8 mouse cellular contexts compared by ENCODE assay signal in genomic region chr11:101316501-101316917, GRCm38 (mm10). TPM values are rescaled to one million over a fixed set of nuclear protein-coding genes. Genes with fewer than 3 reads are reported as not detected.
DNase-seq lines count a peak whose midpoint lies in the region; ATAC-seq lines count a peak whose summit lies in the region.

No protein-coding gene starts in this region.

- peak overlapping the region; percentile 97 for H3K9ac ChIP-seq in heart, embryonic 13.5 days
- H3K9ac ChIP-seq in kidney, embryonic 15.5 days, result peak overlapping the region; percentile 84

- peak overlapping the region; percentile 83 for H3K4me2 ChIP-seq in heart, embryonic 13.5 days
- H3K4me2 ChIP-seq in kidney, embryonic 15.5 days, result peak overlapping the region; percentile 92

- 2% methylated on average over 17 of the region's 17 CpGs for WGBS in heart, embryonic 13.5 days
- 1% methylated on average over 17 of the region's 17 CpGs for WGBS in kidney, embryonic 15.5 days

- no peaks in the 10 kb centered on the region for H3K27me3 ChIP-seq in heart, embryonic 13.5 days (replicated peaks)
- no peaks in the 10 kb centered on the region for H3K27me3 ChIP-seq in kidney, embryonic 15.5 days

- peaks cover 17% of the 10 kb centered on the region for H3K4me1 ChIP-seq in heart, embryonic 13.5 days
- peaks cover 18% of the 10 kb centered on the region for H3K4me1 ChIP-seq in kidney, embryonic 15.5 days

- peak overlapping the region; percentile 87 for H3K27ac ChIP-seq in heart, embryonic 13.5 days (replicated peaks)
- peak overlapping the region; percentile 87 for H3K27ac ChIP-seq in kidney, embryonic 15.5 days

- no peaks in the 10 kb centered on the region for H3K9me3 ChIP-seq in heart, embryonic 13.5 days
- no peaks in the 10 kb centered on the region for H3K9me3 ChIP-seq in kidney, embryonic 15.5 days (replicated peaks)

- peaks cover 38% of the 10 kb centered on the region for H3K36me3 ChIP-seq in heart, embryonic 13.5 days
- H3K36me3 ChIP-seq in kidney, embryonic 15.5 days, result peaks cover 41% of the 10 kb centered on the region

- peak overlapping the region; percentile 88 for H3K4me3 ChIP-seq in heart, embryonic 13.5 days
- peak overlapping the region; percentile 99 for H3K4me3 ChIP-seq in kidney, embryonic 15.5 days (replicated peaks)

- peak; percentile 52 for ATAC-seq in heart, embryonic 13.5 days (ENCODE audit: extremely low read depth, insufficient number of reproducible peaks, low FRiP score, low TSS enrichment)
- ATAC-seq in erythroid progenitor cell, adult 5-6 weeks (replicated peaks; ENCODE audit: low FRiP score, poor library complexity, severe bottlenecking), result peak; percentile 58
- ATAC-seq in kidney, embryonic 15.5 days (replicated peaks; ENCODE audit: low FRiP score), result peak; percentile 72

- DNase-seq in heart, adult 11 months, result no peak
- DNase-seq in Muller cell, postnatal 12 days (ENCODE audit: inconsistent ontology term), result peak; percentile 64
- DNase-seq in mesoderm, embryonic 11.5 days (ENCODE audit: low read depth, low spot score), result peak; percentile 26
- peak; percentile 67 for DNase-seq in testis, postnatal 10 days (ENCODE audit: low spot score)
- DNase-seq in ovary, adult 18-20 months (ENCODE audit: low spot score), result no peak

RNA-seq across cellular contexts. Expression of gene Psme3, which starts 0.5 kb away (rescaled TPM):
- 99.0 and 105 TPM in 2 replicates for polyA plus RNA-seq in heart, embryonic 13.5 days (2015; fragmentation: Nextera tagmentation; extraction: Ambion mirVana)
- total RNA-seq in erythroid progenitor cell, adult 5-6 weeks (2015; ENCODE audit: low replicate concordance), result 425 and 456 TPM in 2 replicates
- 261 and 313 TPM in 2 replicates for total RNA-seq in erythroid progenitor cell, adult 5-6 weeks (2017; ENCODE audit: low replicate concordance)
- 153 and 156 TPM in 2 replicates for polyA plus RNA-seq in kidney, embryonic 15.5 days (2015; fragmentation: Nextera tagmentation; extraction: Ambion mirVana)

RNA-seq across cellular contexts. Expression of gene Aoc2, which starts 8.4 kb away (rescaled TPM):
- polyA plus RNA-seq in heart, embryonic 13.5 days (2015; fragmentation: Nextera tagmentation; extraction: Ambion mirVana), result 0.70 and 0.75 TPM in 2 replicates
- 25.2 and 38.6 TPM in 2 replicates for total RNA-seq in erythroid progenitor cell, adult 5-6 weeks (2015; ENCODE audit: low replicate concordance)
- total RNA-seq in erythroid progenitor cell, adult 5-6 weeks (2017; ENCODE audit: low replicate concordance), result 12.8 and 18.9 TPM in 2 replicates
- polyA plus RNA-seq in kidney, embryonic 15.5 days (2015; fragmentation: Nextera tagmentation; extraction: Ambion mirVana), result 1.7 and 2.0 TPM in 2 replicates

RNA-seq across cellular contexts. Expression of gene Aoc3, which starts 13.9 kb away (rescaled TPM):
- 0.28 and 0.32 TPM in 2 replicates for polyA plus RNA-seq in heart, embryonic 13.5 days (2015; fragmentation: Nextera tagmentation; extraction: Ambion mirVana)
- 2.5 TPM in 1 of 2 replicates, not detected in the other for total RNA-seq in erythroid progenitor cell, adult 5-6 weeks (2015; ENCODE audit: low replicate concordance)
- total RNA-seq in erythroid progenitor cell, adult 5-6 weeks (2017; ENCODE audit: low replicate concordance), result 0.51 TPM in 1 of 2 replicates, not detected in the other
- polyA plus RNA-seq in kidney, embryonic 15.5 days (2015; fragmentation: Nextera tagmentation; extraction: Ambion mirVana), result 0.57 and 0.97 TPM in 2 replicates

RNA-seq across cellular contexts. Expression of gene Becn1, which starts 14.4 kb away (rescaled TPM):
- polyA plus RNA-seq in heart, embryonic 13.5 days (2015; fragmentation: Nextera tagmentation; extraction: Ambion mirVana), result 128 and 130 TPM in 2 replicates
- 71.4 and 72.5 TPM in 2 replicates for total RNA-seq in erythroid progenitor cell, adult 5-6 weeks (2015; ENCODE audit: low replicate concordance)
- 273 TPM in 2 replicates for total RNA-seq in erythroid progenitor cell, adult 5-6 weeks (2017; ENCODE audit: low replicate concordance)
- polyA plus RNA-seq in kidney, embryonic 15.5 days (2015; fragmentation: Nextera tagmentation; extraction: Ambion mirVana), result 162 and 166 TPM in 2 replicates

RNA-seq across cellular contexts. Expression of gene Coa3, which starts 37.6 kb away (rescaled TPM):
- 165 and 171 TPM in 2 replicates for polyA plus RNA-seq in heart, embryonic 13.5 days (2015; fragmentation: Nextera tagmentation; extraction: Ambion mirVana)
- total RNA-seq in erythroid progenitor cell, adult 5-6 weeks (2015; ENCODE audit: low replicate concordance), result 19.8 and 33.1 TPM in 2 replicates
- 5.3 and 16.2 TPM in 2 replicates for total RNA-seq in erythroid progenitor cell, adult 5-6 weeks (2017; ENCODE audit: low replicate concordance)
- 185 and 195 TPM in 2 replicates for polyA plus RNA-seq in kidney, embryonic 15.5 days (2015; fragmentation: Nextera tagmentation; extraction: Ambion mirVana)

Comparison
In these comparisons a context has a peak if more than half of its experiments do, and no peak if none do; other contexts are left out.
1. DNase-seq: peak in Muller cell, postnatal 12 days (single experiment), mesoderm, embryonic 11.5 days (single experiment) and testis, postnatal 10 days (single experiment); none in heart, adult 11 months (single experiment) and ovary, adult 18-20 months (single experiment).
2. Peak in every context shown above with its lines, with median percentiles within 50 percentile points of each other: ATAC-seq.